Mouse (Mus musculus): ENCODE results near the gene Ppp1r37. TPM values are rescaled to one million over a fixed set of nuclear protein-coding genes. Genes with fewer than 3 reads are reported as not detected.
"Not testable (repeated sequence)": the region's sequence is repeated elsewhere in the genome, so short reads cannot be mapped to it uniquely, and the experiment has no call there.

Ppp1r37 gene
- total RNA-seq, 2 experiments from 2014 or later, result 113 to 120 TPM

DNA sequence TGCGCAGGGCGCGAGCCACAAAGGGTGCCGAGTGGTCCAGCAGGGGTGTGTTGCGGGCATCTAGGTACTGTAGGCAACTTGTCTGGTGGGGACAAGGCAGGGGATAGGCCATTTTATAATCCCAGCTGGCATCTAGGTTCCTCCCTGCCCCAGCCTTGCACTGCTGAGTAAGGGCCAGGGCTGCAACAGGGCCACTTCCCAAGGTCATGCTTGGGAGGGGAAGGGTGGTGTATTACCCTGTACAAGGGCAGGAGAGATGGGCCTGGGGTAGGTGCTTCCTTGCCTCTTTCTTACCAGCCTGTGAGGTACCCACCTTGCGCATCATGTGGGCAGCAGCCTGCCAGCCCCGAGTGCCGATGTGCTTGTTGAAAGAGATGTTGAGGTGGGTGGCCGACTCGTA is 28.2 kb downstream of the Ppp1r37 start:
- DNase-seq, result no peak

- DNase-seq, result no peak
Measured at GRCm38 (mm10) chr7:19532240-19532639, 30.6 kb downstream of the Ppp1r37 start.

DNA sequence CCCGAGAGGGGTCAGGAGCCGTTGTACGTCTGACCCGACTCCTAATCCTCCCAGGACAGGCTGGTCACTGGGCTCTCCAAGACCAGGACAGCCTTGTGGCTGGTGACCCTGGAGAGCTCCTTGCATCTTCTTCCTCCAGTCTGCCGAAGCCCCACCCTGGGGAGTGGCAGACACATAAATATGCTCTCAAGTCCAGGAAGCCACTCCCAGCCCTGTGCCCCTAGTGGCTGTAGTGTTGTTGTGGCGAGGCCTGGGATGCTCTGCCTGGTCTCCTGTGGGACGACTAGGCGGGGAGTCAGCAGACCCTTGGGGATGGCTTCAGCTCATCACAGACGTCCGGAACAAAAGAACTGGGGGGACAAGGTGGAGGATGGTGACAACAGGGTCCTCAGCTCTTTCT is 31.8 kb downstream of the Ppp1r37 start:
- DNase-seq, result no peak

DNA sequence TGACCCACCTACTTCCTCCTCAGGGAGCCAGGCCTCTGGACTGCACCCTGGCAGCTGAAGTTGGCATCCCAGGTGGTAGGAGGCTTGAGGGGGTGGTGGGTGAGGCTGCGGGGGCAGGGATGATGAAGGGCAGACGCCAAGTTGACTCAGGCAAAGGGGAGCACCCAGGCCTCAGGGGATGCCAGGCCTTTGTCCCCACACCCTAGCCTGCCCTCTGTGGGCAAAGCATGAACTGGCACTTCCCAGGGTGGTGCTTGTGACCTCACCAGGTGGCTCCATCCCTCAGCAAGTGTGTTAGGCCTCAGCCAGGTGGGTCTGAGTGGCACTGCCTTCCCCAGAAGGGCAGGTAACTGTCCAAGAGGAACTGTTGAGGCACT is 37.8 kb downstream of the Ppp1r37 start:
- DNase-seq, result no peak

- no peak for DNase-seq
Measured at GRCm38 (mm10) chr7:19524420-19525104, 38.3 kb downstream of the Ppp1r37 start.

DNA sequence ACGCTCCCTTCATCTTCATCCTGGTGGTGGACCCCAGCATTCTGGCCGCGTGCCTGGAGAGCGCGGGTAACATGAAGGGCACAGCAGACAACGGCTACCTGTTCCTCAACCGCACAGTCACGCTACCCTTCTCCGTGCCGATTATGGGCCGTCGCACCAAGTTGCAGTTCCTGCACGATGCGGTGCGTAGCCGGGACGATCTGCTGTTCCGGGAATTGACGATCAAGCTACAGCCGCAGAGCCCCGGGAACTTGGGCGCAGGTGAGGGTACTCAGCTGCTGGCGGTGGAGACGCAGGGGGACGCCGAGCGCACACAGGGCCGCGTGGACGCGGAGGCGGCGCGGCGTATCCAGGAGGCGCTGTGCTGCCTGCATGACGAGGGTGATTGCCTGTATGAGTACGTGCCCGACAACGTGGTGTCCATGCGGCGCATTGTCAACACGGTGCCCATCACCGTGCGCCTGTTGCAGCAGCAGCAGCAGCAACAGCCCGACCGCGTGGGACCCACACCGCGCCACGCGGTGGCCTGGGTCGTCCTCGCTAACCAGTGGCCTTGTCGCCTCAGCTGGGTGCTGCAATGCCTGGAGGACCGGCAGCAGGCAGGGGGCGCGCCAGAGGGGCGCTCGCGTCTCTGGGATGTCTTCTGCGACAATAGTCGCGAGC is 39.0 kb downstream of the Ppp1r37 start:
- DNase-seq, result peak; percentile 76 to 77

DNA sequence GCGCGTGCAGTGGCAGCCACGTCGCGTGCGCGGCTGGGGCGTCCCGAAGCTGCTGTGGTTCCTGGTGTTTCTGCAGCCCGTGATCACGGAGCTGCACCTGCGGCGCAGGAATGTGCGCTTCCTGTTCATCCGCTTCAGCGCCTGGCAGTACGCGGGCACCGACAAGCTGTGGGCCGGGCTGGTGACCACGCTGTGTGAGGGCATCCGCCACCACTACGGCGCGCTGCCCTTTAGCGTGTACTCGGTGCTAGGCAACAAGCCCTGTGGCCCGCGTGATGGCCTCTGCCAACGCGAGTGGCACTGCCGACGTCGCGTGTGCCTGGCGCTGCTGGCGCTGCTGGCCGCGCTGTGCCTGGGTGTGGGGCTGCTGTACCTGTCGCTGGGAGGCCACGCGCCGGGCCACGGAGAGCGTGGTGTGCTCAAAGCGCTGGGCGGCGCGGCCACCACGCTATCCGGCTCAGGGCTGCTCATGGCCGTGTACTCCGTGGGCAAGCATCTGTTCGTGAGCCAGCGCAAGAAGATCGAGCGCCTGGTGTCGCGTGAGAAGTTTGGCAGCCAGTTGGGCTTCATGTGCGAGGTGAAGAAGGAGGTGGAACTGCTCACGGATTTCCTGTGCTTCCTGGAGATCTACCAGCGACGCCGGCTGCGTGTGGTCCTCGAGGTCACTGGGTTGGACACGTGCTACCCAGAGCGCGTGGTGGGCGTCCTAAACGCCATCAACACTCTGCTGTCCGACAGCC is 39.7 kb downstream of the Ppp1r37 start:
- no peak for DNase-seq

DNA sequence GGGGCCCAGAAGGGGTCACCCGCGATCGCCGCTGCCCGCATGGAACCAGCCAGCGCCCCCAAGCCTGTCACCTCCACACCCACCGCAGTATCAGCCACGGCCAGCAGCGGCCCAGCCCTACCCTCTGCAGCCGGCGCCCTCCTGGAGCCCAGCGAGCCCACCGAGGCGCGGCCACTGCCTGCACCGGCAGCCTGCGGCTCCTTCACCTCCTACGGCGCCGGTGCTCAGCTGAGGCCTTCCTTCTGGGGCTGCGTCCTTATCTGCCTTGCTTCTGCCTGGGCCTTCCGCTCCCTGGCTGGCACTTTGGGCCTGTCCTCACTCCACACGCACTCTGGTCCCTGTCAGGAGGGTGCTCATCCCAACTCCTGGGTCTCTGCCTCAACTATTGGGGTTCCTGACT is 42.8 kb downstream of the Ppp1r37 start:
- DNase-seq, result no peak

DNA sequence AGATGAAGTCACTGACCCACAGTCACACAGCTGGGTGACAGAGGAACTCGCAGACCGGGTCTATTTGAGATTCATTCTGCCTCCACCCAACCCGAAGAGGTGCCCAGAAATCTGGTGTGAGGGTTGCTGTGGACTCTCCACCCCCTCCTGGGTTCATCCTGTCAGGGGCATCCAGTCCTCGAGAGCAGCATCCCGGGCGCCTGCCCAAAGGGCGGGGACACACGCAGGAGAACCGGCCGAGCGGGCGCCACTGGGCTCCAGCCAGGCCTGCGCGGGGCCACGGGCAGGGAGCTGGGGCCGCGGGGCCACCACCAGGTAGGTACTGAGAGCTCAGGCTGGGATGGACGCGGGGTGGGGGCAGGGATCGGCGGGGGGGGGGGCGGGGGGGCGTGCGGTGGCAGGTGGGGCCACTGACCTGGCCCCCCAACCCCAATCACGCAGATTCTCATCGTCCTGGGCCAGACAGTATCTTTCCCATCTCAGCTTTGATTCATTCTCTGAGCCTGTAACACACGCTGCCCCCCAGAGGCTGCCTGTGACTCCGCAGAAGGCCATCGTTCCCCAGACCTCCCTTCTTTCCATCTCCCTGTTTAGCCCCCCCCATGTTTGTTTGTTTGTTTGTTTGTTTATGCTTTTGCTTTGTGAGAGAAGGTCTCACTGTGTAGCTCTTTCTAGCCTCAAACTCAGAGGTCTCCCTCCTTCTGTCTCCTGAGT is 45.1 kb downstream of the Ppp1r37 start, which contains the start of gene Nkpd1:
TSS of gene Nkpd1 (plus strand) at position 187 of the 714 bp plus-strand sequence.
- DNase-seq, result no peak

DNA sequence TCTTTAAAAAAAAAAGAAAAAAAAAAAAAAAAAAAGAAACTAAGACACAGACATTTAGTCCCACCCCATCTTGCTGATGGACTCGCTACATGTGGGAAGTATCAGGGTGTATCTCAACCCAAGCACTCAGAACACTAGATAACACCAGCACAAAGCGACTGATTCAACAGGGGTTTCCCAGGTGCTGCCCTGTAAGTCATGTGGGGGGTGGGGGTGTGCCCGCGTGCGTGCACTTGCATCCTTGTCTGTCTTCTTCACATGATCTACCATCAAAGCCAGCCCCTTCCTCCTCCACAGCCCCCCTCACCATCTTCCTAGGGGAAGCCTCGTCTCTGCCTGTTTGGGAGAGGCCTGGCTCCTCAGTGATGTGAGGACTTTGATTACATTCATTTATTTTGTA is 50.5 kb downstream of the Ppp1r37 start:
- no peak for DNase-seq

DNA sequence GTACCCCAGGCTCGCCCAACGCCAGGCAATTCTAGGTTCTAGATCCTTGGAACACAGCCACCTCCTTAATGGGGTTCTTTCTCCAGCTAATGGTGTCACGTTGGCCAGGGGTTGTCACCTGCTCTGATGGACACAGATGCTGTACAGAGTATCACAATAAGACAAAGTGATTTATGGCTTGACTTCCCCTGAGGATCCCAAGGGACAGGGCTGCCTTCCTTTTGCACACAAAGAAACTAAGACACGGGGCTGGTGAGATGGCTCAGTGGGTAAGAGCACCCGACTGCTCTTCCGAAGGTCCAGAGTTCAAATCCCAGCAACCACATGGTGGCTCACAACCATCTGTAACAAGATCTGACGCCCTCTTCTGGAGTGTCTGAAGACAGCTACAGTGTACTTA is 50.9 kb downstream of the Ppp1r37 start:
- not testable (repeated sequence) for DNase-seq

- DNase-seq, result no peak
Measured at GRCm38 (mm10) chr7:19509786-19510185, 53.1 kb downstream of the Ppp1r37 start.

DNA sequence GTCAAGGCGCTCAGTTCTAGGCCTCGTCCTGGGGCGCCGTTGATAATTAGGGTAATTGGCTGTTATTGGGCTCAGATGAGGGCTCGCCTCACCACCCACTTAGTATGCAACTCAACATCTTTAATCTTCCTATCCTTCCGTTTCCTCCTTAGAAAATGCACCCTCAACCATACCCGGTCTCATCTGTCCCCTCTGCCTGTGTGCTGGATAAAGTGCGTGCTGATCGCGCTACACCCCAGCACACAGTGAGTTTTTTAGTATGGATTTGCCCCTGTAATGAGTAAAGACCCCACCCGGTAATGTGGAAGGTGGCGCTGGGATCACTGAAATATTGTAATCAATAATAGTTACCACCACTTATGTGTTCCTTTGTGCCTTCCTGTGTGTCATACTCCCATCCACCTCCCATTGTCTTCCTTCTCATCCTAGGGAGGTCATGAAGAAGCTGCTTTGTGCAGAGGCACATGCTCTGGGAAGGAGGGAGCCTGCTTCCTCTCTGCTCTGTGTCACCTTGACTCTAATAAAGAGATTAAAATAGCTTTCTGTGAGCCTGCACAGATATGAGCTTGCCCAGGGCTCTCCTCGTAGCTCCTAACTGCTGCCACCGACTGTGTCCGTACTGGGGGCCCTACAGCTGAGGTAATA is 53.8 kb downstream of the Ppp1r37 start:
- DNase-seq, result no peak

GRCm38 (mm10) chr7:19508150-19508923 is 54.5 kb downstream of the Ppp1r37 start, which contains the start of the genes Bloc1s3 and Trappc6a:
Bloc1s3 (minus strand) TSS chr7:19508367.
Trappc6a (plus strand) TSS chr7:19508395.
- DNase-seq, result peak; percentile 91 to 92

DNA sequence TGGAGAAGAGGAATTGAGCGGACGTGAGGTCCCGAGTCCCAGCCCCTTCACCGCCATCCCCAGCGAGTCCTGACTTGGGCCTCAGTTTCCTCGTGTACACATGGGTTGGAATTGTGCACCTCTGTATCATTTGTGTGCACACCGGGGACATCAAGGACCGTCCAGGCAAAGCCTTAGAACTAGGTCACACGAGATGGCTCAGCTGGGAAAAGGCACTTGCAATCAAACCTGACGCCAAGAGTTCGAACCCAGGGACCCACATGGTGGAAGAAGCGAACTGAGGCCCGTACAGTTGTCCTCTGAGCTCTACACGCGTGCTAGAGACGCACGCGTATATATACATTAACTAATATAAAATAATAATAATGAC is 55.3 kb downstream of the Ppp1r37 start:
- no peak for DNase-seq

GRCm38 (mm10) chr7:19506969-19507611 is 55.8 kb downstream of the Ppp1r37 start:
- no peak for DNase-seq

- DNase-seq, result no peak
Measured at GRCm38 (mm10) chr7:19506326-19506725, 56.5 kb downstream of the Ppp1r37 start.

GRCm38 (mm10) chr7:19503481-19504068 is 59.3 kb downstream of the Ppp1r37 start:
- no peak for DNase-seq

- no peak for DNase-seq
Measured at GRCm38 (mm10) chr7:19501658-19502057, 61.2 kb downstream of the Ppp1r37 start.
